Mouse (Mus musculus) heart, embryonic 15.5 days (tissue): ENCODE data around the gene Tmem88. TPM values are rescaled to one million over a fixed set of nuclear protein-coding genes. Genes with fewer than 3 reads are reported as not detected.

ENCODE experiments used
- ATAC-seq: fragments of 200-750 bp; cut with Nextera tagmentation; replicated peaks from 2 replicates; pipeline ENCODE4 v1.8.0; 2017; ENCODE audit warnings: low read depth, moderate TSS enrichment; ENCODE audit not compliant: insufficient number of reproducible peaks, insufficient read depth, low FRiP score
- H3K27ac ChIP-seq: fragments of 300-500 bp; sonication (generic); 2 replicates; pipeline ENCODE4 v1.5.1; 2015; ENCODE audit warnings: mild to moderate bottlenecking, inconsistent platforms
- H3K27me3 ChIP-seq: fragments of 300-500 bp; sonication (generic); 2 replicates; pipeline ENCODE4 v1.6.1; 2015; ENCODE audit warnings: inconsistent platforms
- H3K36me3 ChIP-seq: fragments of 300-500 bp; sonication (generic); 2 replicates; pipeline ENCODE4 v1.6.1; 2015; ENCODE audit warnings: mild to moderate bottlenecking, inconsistent platforms
- H3K4me1 ChIP-seq: fragments of 300-500 bp; sonication (generic); replicated peaks from 2 replicates; pipeline ENCODE4 v1.6.1; 2015; ENCODE audit warnings: inconsistent platforms
- H3K4me2 ChIP-seq: fragments of 300-500 bp; sonication (generic); 2 replicates; pipeline ENCODE4 v1.6.1; 2015; ENCODE audit warnings: inconsistent platforms, mild to moderate bottlenecking, moderate library complexity
- H3K4me3 ChIP-seq: fragments of 300-500 bp; sonication (generic); 2 replicates; pipeline ENCODE4 v1.5.1; 2015; ENCODE audit warnings: mild to moderate bottlenecking, inconsistent platforms
- H3K9ac ChIP-seq: fragments of 300-500 bp; sonication (generic); 2 replicates; pipeline ENCODE4 v1.6.1; 2015; ENCODE audit warnings: mild to moderate bottlenecking, inconsistent platforms
- H3K9me3 ChIP-seq: fragments of 300-500 bp; sonication (generic); replicated peaks from 2 replicates; pipeline ENCODE4 v1.6.1; 2016; ENCODE audit warnings: inconsistent platforms
- WGBS: fragments of 180-500 bp; shearing (Covaris S2); methylation state at CpG from one replicate; pipeline ENCODE4 v1.1.7; 2015; ENCODE audit warnings: mixed read lengths; 5-methylcytosine and 5-hydroxymethylcytosine counted together
- polyA plus RNA-seq: library from polyadenylated mRNA; unstranded; fragments of >200 nt; fragmentation: Nextera tagmentation; extraction: Ambion mirVana; gene quantifications from 2 replicates; pipeline ENCODE4 v1.2.1, GENCODE M21; 2015

The Tmem88 gene
- polyA plus RNA-seq, 1 experiment from 2014 or later, result 40.6 TPM

GRCm38 (mm10) chr11:69415668-69416451 lies 17.8 kb upstream of the Tmem88 start:
- peaks cover 1% of the 10 kb centered on the region for H3K27me3 ChIP-seq
- H3K27ac ChIP-seq, result peak overlapping the region; percentile 95
- peak overlapping the region; percentile 64 for H3K9ac ChIP-seq
- WGBS, result 0% methylated on average over 21 of the region's 25 CpGs
- H3K4me3 ChIP-seq, result peak overlapping the region; percentile 61
- peaks cover 7% of the 10 kb centered on the region; the same call in 1 of the 2 replicates for H3K36me3 ChIP-seq
- no peaks in the 10 kb centered on the region for H3K9me3 ChIP-seq
- H3K4me1 ChIP-seq, result peaks cover 78% of the 10 kb centered on the region
- peak overlapping the region; percentile 93 for H3K4me2 ChIP-seq
- peak; percentile 3; the same call in 1 of the 2 replicates for ATAC-seq

- Histone ChIP-seq H3K4me3 (peak overlapping the region; percentile 61), H3K4me2 (peak overlapping the region; percentile 93), H3K36me3 (peaks cover 7% of the 10 kb centered on the region; the same call in 1 of the 2 replicates), H3K4me1 (peaks cover 72% of the 10 kb centered on the region), H3K9ac (peak overlapping the region; percentile 64), H3K27me3 (no peaks in the 10 kb centered on the region), H3K9me3 (no peaks in the 10 kb centered on the region), H3K27ac (peak overlapping the region; percentile 95)
- WGBS, result 0% methylated on average over 3 of the region's 3 CpGs
- peak; percentile 17 for ATAC-seq
These were observed 17.3 kb upstream of the Tmem88 start for GRCm38 (mm10) chr11:69415327-69415667.

GRCm38 (mm10) chr11:69414421-69415326 lies 16.6 kb upstream of the Tmem88 start:
- H3K4me1 ChIP-seq, result peaks cover 70% of the 10 kb centered on the region
- WGBS, result 31% methylated on average over 4 of the region's 4 CpGs
- H3K4me3 ChIP-seq, result peak overlapping the region; percentile 61

GRCm38 (mm10) chr11:69413221-69414181 lies 15.5 kb upstream of the Tmem88 start, which contains the start of gene Kdm6b:
TSS of gene Kdm6b (minus strand) at chr11:69413675.
- ATAC-seq, result no peak
- WGBS, result 45% methylated on average over 12 of the region's 12 CpGs
- H3K4me3 ChIP-seq, result peak within 1 kb of the TSS; percentile 85
- H3K9ac ChIP-seq, result peak within 1 kb of the TSS; percentile 64
- peaks cover 7% of the 10 kb centered on the region; the same call in 1 of the 2 replicates for H3K36me3 ChIP-seq
- no peaks in the 10 kb centered on the region for H3K27me3 ChIP-seq
- peak within 1 kb of the TSS; percentile 99 for H3K27ac ChIP-seq
- peaks cover 61% of the 10 kb centered on the region for H3K4me1 ChIP-seq
- H3K9me3 ChIP-seq, result no peaks in the 10 kb centered on the region
- H3K4me2 ChIP-seq, result peak within 1 kb of the TSS; percentile 93

More at GRCm38 (mm10) chr11:69414421-69415326, 16.6 kb upstream of the Tmem88 start:
- H3K27ac ChIP-seq, result peak overlapping the region; percentile 95
- no peak for ATAC-seq
- peak overlapping the region; percentile 64 for H3K9ac ChIP-seq
- H3K9me3 ChIP-seq, result no peaks in the 10 kb centered on the region
- H3K27me3 ChIP-seq, result no peaks in the 10 kb centered on the region
- H3K4me2 ChIP-seq, result peak overlapping the region; percentile 93
- H3K36me3 ChIP-seq, result peaks cover 7% of the 10 kb centered on the region; the same call in 1 of the 2 replicates

GRCm38 (mm10) chr11:69412548-69412947 lies 14.5 kb upstream of the Tmem88 start:
- H3K27me3 ChIP-seq, result no peaks in the 10 kb centered on the region
- H3K4me2 ChIP-seq, result peak overlapping the region; percentile 93; the same call in 1 of the 2 replicates

GRCm38 (mm10) chr11:69411538-69412203 lies 13.6 kb upstream of the Tmem88 start:
- under 1% methylated on average over 39 of the region's 39 CpGs for WGBS
- Histone ChIP-seq H3K27ac (peak overlapping the region; percentile 99), H3K27me3 (no peaks in the 10 kb centered on the region), H3K9ac (peak overlapping the region; percentile 90), H3K4me2 (peak overlapping the region; percentile 93), H3K4me1 (peaks cover 59% of the 10 kb centered on the region), H3K9me3 (no peaks in the 10 kb centered on the region), H3K36me3 (peaks cover 22% of the 10 kb centered on the region), H3K4me3 (peak overlapping the region; percentile 85)
- peak; percentile 27; the same call in 1 of the 2 replicates for ATAC-seq

More at GRCm38 (mm10) chr11:69412548-69412947, 14.5 kb upstream of the Tmem88 start:
- ATAC-seq, result no peak
- H3K4me3 ChIP-seq, result peak overlapping the region; percentile 85; the same call in 1 of the 2 replicates
- H3K27ac ChIP-seq, result peak overlapping the region; percentile 99
- H3K9me3 ChIP-seq, result no peaks in the 10 kb centered on the region
- peaks cover 14% of the 10 kb centered on the region for H3K36me3 ChIP-seq
- 53% methylated on average over 7 of the region's 7 CpGs for WGBS
- 0 out of 2 replicates have a peak overlapping the region, but pooled peaks have one; percentile 30 for H3K9ac ChIP-seq
- H3K4me1 ChIP-seq, result peaks cover 63% of the 10 kb centered on the region

- H3K9me3 ChIP-seq, result no peaks in the 10 kb centered on the region
- peak; percentile 57 for ATAC-seq
- peaks cover 27% of the 10 kb centered on the region for H3K36me3 ChIP-seq
- WGBS, result 0% methylated on average over 26 of the region's 26 CpGs
- H3K4me1 ChIP-seq, result peaks cover 55% of the 10 kb centered on the region
- H3K4me3 ChIP-seq, result peak overlapping the region; percentile 85
- peak overlapping the region; percentile 93 for H3K4me2 ChIP-seq
- H3K9ac ChIP-seq, result peak overlapping the region; percentile 90
- peak overlapping the region; percentile 99 for H3K27ac ChIP-seq
- H3K27me3 ChIP-seq, result no peaks in the 10 kb centered on the region
These were observed 13.1 kb upstream of the Tmem88 start for GRCm38 (mm10) chr11:69411073-69411535.

GRCm38 (mm10) chr11:69410310-69411072 lies 12.5 kb upstream of the Tmem88 start:
- Histone ChIP-seq H3K4me2 (peak overlapping the region; percentile 93), H3K9me3 (no peaks in the 10 kb centered on the region), H3K36me3 (peaks cover 33% of the 10 kb centered on the region), H3K4me1 (peaks cover 54% of the 10 kb centered on the region), H3K27me3 (no peaks in the 10 kb centered on the region), H3K27ac (peak overlapping the region; percentile 99), H3K9ac (peak overlapping the region; percentile 90), H3K4me3 (peak overlapping the region; percentile 85)
- WGBS, result under 1% methylated on average over 41 of the region's 41 CpGs
- peak; percentile 2; the same call in 1 of the 2 replicates for ATAC-seq

GRCm38 (mm10) chr11:69410045-69410309 lies 11.9 kb upstream of the Tmem88 start:
- Histone ChIP-seq H3K4me1 (peaks cover 49% of the 10 kb centered on the region), H3K27me3 (no peaks in the 10 kb centered on the region), H3K9ac (peak overlapping the region; percentile 90), H3K27ac (peak overlapping the region; percentile 99), H3K4me2 (peak overlapping the region; percentile 93), H3K36me3 (peaks cover 38% of the 10 kb centered on the region), H3K9me3 (no peaks in the 10 kb centered on the region), H3K4me3 (peak overlapping the region; percentile 85)
- 0% methylated on average over 18 of the region's 18 CpGs for WGBS
- ATAC-seq, result no peak
